Mouse (Mus musculus): ENCODE measurements around the gene Tmem177. TPM values are rescaled to one million over a fixed set of nuclear protein-coding genes. Genes with fewer than 3 reads are reported as not detected.

Tmem177 gene
- 9.3 and 11.3 TPM in 2 replicates for polyA plus RNA-seq (2016; fragmentation: Nextera tagmentation; extraction: Ambion mirVana)

GRCm38 (mm10) chr1:119912953-119913814 is at the start of gene Tmem177:
Gene Tmem177 (minus strand): TSS chr1:119913208.
- Histone ChIP-seq H3K9ac (replicated peaks) (peak within 1 kb of the TSS; percentile 55; the same call in 1 of the 2 replicates), H3K27ac (replicated peaks) (peak within 1 kb of the TSS; percentile 49; the same call in 1 of the 2 replicates), H3K27me3 (no peaks in the 10 kb centered on the region), H3K9me3 (no peaks in the 10 kb centered on the region), H3K4me3 (peak within 1 kb of the TSS; percentile 55), H3K36me3 (peaks cover 17% of the 10 kb centered on the region; the same call in 1 of the 2 replicates), H3K4me2 (replicated peaks) (peak within 1 kb of the TSS; percentile 61), H3K4me1 (peaks cover 5% of the 10 kb centered on the region)
- ATAC-seq (ENCODE audit: low FRiP score, low read depth): peak; percentile 96
- WGBS: 11% methylated on average over 42 of the region's 42 CpGs

- Histone ChIP-seq H3K4me1 (no peaks in the 10 kb centered on the region), H3K9ac (replicated peaks) (no peak overlapping the region), H3K36me3 (no peaks in the 10 kb centered on the region), H3K27ac (replicated peaks) (no peak overlapping the region), H3K4me3 (no peak overlapping the region), H3K9me3 (no peaks in the 10 kb centered on the region), H3K27me3 (no peaks in the 10 kb centered on the region), H3K4me2 (replicated peaks) (no peak overlapping the region)
- ATAC-seq (ENCODE audit: low FRiP score, low read depth): no peak
- WGBS: 74% methylated on average over 7 of the region's 7 CpGs
Measured at GRCm38 (mm10) chr1:119959920-119960319, 46.9 kb upstream of the Tmem177 start.

- no peak overlapping the region for H3K4me2 ChIP-seq (replicated peaks)
- H3K4me3 ChIP-seq: no peak overlapping the region
- H3K9me3 ChIP-seq: no peaks in the 10 kb centered on the region
- no peaks in the 10 kb centered on the region for H3K4me1 ChIP-seq
- H3K9ac ChIP-seq (replicated peaks): no peak overlapping the region
- 0 out of 2 replicates have a peak, but pooled peaks have one; percentile 42 for ATAC-seq (ENCODE audit: low FRiP score, low read depth)
- 96% methylated on average over 4 of the region's 4 CpGs for WGBS
- no peak overlapping the region for H3K27ac ChIP-seq (replicated peaks)
- no peaks in the 10 kb centered on the region for H3K36me3 ChIP-seq
- H3K27me3 ChIP-seq: no peaks in the 10 kb centered on the region
Measured at GRCm38 (mm10) chr1:119959464-119959863, 46.5 kb upstream of the Tmem177 start.

GRCm38 (mm10) chr1:119957716-119958222 is 44.8 kb upstream of the Tmem177 start:
- Histone ChIP-seq H3K4me3 (no peak overlapping the region), H3K9ac (replicated peaks) (no peak overlapping the region), H3K27me3 (no peaks in the 10 kb centered on the region), H3K4me2 (replicated peaks) (no peak overlapping the region), H3K36me3 (no peaks in the 10 kb centered on the region), H3K4me1 (no peaks in the 10 kb centered on the region), H3K27ac (replicated peaks) (no peak overlapping the region), H3K9me3 (no peaks in the 10 kb centered on the region)
- no peak for ATAC-seq (ENCODE audit: low FRiP score, low read depth)
- 74% methylated on average over 9 of the region's 9 CpGs for WGBS

GRCm38 (mm10) chr1:119954680-119955079 is 41.7 kb upstream of the Tmem177 start:
- peak; percentile 55 for ATAC-seq (ENCODE audit: low FRiP score, low read depth)
- Histone ChIP-seq H3K9me3 (no peaks in the 10 kb centered on the region), H3K36me3 (no peaks in the 10 kb centered on the region), H3K4me1 (no peaks in the 10 kb centered on the region), H3K9ac (replicated peaks) (no peak overlapping the region), H3K27me3 (no peaks in the 10 kb centered on the region), H3K27ac (replicated peaks) (no peak overlapping the region), H3K4me3 (no peak overlapping the region), H3K4me2 (replicated peaks) (no peak overlapping the region)
- 78% methylated on average over 2 of the region's 2 CpGs for WGBS

- Histone ChIP-seq H3K9me3 (no peaks in the 10 kb centered on the region), H3K4me3 (no peak overlapping the region), H3K9ac (replicated peaks) (no peak overlapping the region), H3K4me2 (replicated peaks) (no peak overlapping the region), H3K4me1 (no peaks in the 10 kb centered on the region), H3K27ac (replicated peaks) (no peak overlapping the region), H3K36me3 (no peaks in the 10 kb centered on the region), H3K27me3 (no peaks in the 10 kb centered on the region)
- 89% methylated on average over 9 of the region's 9 CpGs for WGBS
- no peak for ATAC-seq (ENCODE audit: low FRiP score, low read depth)
Measured at GRCm38 (mm10) chr1:119953456-119953855, 40.4 kb upstream of the Tmem177 start.

- H3K4me1 ChIP-seq: no peaks in the 10 kb centered on the region
- H3K36me3 ChIP-seq: no peaks in the 10 kb centered on the region
- ATAC-seq (ENCODE audit: low FRiP score, low read depth): no peak
- H3K4me3 ChIP-seq: no peak overlapping the region
- 93% methylated on average over 8 of the region's 8 CpGs for WGBS
- no peak overlapping the region for H3K9ac ChIP-seq (replicated peaks)
- no peaks in the 10 kb centered on the region for H3K9me3 ChIP-seq
- H3K27me3 ChIP-seq: no peaks in the 10 kb centered on the region
- no peak overlapping the region for H3K27ac ChIP-seq (replicated peaks)
- no peak overlapping the region for H3K4me2 ChIP-seq (replicated peaks)
Measured at GRCm38 (mm10) chr1:119950086-119950485, 37.1 kb upstream of the Tmem177 start.

- H3K9ac ChIP-seq (replicated peaks): no peak overlapping the region
- H3K4me3 ChIP-seq: no peak overlapping the region
- ATAC-seq (ENCODE audit: low FRiP score, low read depth): no peak
- no peaks in the 10 kb centered on the region for H3K36me3 ChIP-seq
- 32% methylated on average over 7 of the region's 7 CpGs for WGBS
- H3K27ac ChIP-seq (replicated peaks): no peak overlapping the region
- H3K27me3 ChIP-seq: no peaks in the 10 kb centered on the region
- no peaks in the 10 kb centered on the region for H3K9me3 ChIP-seq
- H3K4me1 ChIP-seq: 0 out of 2 replicates have a peak, but pooled peaks cover 3% of the 10 kb centered on the region
- H3K4me2 ChIP-seq (replicated peaks): no peak overlapping the region
Measured at GRCm38 (mm10) chr1:119936861-119937260, 23.9 kb upstream of the Tmem177 start.

- 78% methylated on average over 4 of the region's 4 CpGs for WGBS
- no peak for ATAC-seq (ENCODE audit: low FRiP score, low read depth)
- H3K4me3 ChIP-seq: no peak overlapping the region
- no peaks in the 10 kb centered on the region for H3K4me1 ChIP-seq
- no peaks in the 10 kb centered on the region for H3K9me3 ChIP-seq
- H3K4me2 ChIP-seq (replicated peaks): no peak overlapping the region
- H3K36me3 ChIP-seq: no peaks in the 10 kb centered on the region
- no peaks in the 10 kb centered on the region for H3K27me3 ChIP-seq
- H3K27ac ChIP-seq (replicated peaks): no peak overlapping the region
- H3K9ac ChIP-seq (replicated peaks): no peak overlapping the region
Measured at GRCm38 (mm10) chr1:119931421-119932150, 18.6 kb upstream of the Tmem177 start.

- no peak for ATAC-seq (ENCODE audit: low FRiP score, low read depth)
- Histone ChIP-seq H3K27ac (replicated peaks) (no peak overlapping the region), H3K9ac (replicated peaks) (no peak overlapping the region), H3K4me2 (replicated peaks) (no peak overlapping the region), H3K27me3 (no peaks in the 10 kb centered on the region), H3K4me3 (no peak overlapping the region), H3K4me1 (no peaks in the 10 kb centered on the region), H3K36me3 (no peaks in the 10 kb centered on the region), H3K9me3 (no peaks in the 10 kb centered on the region)
- 81% methylated on average over 1 of the region's 1 CpGs for WGBS
Measured at GRCm38 (mm10) chr1:119929715-119930114, 16.7 kb upstream of the Tmem177 start.

- 56% methylated on average over 4 of the region's 4 CpGs for WGBS
- ATAC-seq (ENCODE audit: low FRiP score, low read depth): no peak
Measured at GRCm38 (mm10) chr1:119919299-119919698, 6.3 kb upstream of the Tmem177 start.

GRCm38 (mm10) chr1:119916823-119917371 is 3.9 kb upstream of the Tmem177 start:
- WGBS: 88% methylated on average over 5 of the region's 5 CpGs
- Histone ChIP-seq H3K9ac (replicated peaks) (no peak overlapping the region), H3K4me1 (peaks cover 4% of the 10 kb centered on the region), H3K27ac (replicated peaks) (no peak overlapping the region), H3K4me3 (no peak overlapping the region), H3K4me2 (replicated peaks) (no peak overlapping the region), H3K27me3 (no peaks in the 10 kb centered on the region), H3K36me3 (no peaks in the 10 kb centered on the region), H3K9me3 (no peaks in the 10 kb centered on the region)
- no peak for ATAC-seq (ENCODE audit: low FRiP score, low read depth)

More at GRCm38 (mm10) chr1:119919299-119919698, 6.3 kb upstream of the Tmem177 start:
- Histone ChIP-seq H3K9me3 (no peaks in the 10 kb centered on the region), H3K4me2 (replicated peaks) (no peak overlapping the region), H3K4me3 (no peak overlapping the region), H3K9ac (replicated peaks) (no peak overlapping the region), H3K4me1 (no peaks in the 10 kb centered on the region), H3K27me3 (no peaks in the 10 kb centered on the region), H3K27ac (replicated peaks) (no peak overlapping the region), H3K36me3 (no peaks in the 10 kb centered on the region)
